In the genomic region with DNA sequence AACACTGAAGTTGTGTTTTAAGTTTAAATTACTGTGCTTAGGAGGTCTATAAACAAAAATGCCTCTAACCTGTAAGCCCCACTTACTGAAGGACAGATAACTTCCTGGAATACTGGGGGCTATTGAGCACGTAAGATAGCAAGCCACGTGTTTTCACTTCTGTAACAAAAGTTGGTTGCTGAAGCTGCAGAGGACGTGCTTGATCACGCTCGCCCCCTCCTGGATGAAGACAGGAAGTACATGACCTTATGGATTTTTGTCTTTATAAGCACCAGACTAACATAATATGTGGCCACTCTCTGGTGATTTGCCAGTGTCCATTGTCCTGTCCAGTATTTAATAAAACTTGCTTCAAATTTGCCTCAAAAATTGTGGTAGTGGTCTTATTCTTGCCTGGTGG, we compare ENCODE assay signal across 11 mouse cellular contexts. TPM values are rescaled to one million over a fixed set of nuclear protein-coding genes. Genes with fewer than 3 reads are reported as not detected.
DNase-seq lines count a peak whose midpoint lies in the region; ATAC-seq and TF ChIP-seq lines count a peak whose summit lies in the region.
"Had no signal": no experiment of that assay in that cellular context is flagged by ENCODE, and none has a peak within 500 bp of the region (broad histone marks: within the 10 kb centered on the region; RNA-seq: fewer than 3 reads in every experiment).

No protein-coding gene starts in this region.

- H3K4me2 ChIP-seq in liver, embryonic 14.5 days (ENCODE audit: low read depth) = no peak overlapping the region
- H3K4me2 ChIP-seq: kidney, embryonic 15.5 days; lung, embryonic 15.5 days had no signal

- H3K27ac ChIP-seq in liver, embryonic 14.5 days = no peak overlapping the region
- H3K27ac ChIP-seq: kidney, embryonic 15.5 days; lung, embryonic 15.5 days had no signal

- no peaks in the 10 kb centered on the region for H3K9me3 ChIP-seq in liver, embryonic 14.5 days (ENCODE audit: control insufficient read depth, low read length)

- TF ChIP-seq CTCF in lung, adult 2 months (IDR thresholded peaks at IDR 0.05; ENCODE audit: insufficient read depth, low read length) = peak; percentile 46
- TF ChIP-seq CTCF in liver, embryonic 14.5 days (IDR thresholded peaks at IDR 0.05; ENCODE audit: low read depth) = peak; percentile 83

- no peak for TF ChIP-seq POLR2A in lung, adult 2 months (IDR thresholded peaks at IDR 0.05; ENCODE audit: borderline replicate concordance, extremely low read depth, low read depth, low read length)

- ATAC-seq in cerebellum, adult (ENCODE audit: insufficient number of reproducible peaks, low FRiP score, low TSS enrichment) = no peak
- ATAC-seq in liver, embryonic 14.5 days (ENCODE audit: insufficient read depth) = no peak

- 72% methylated on average over 5 of the region's 5 CpGs for WGBS in lung, adult 2 months
- WGBS in liver, embryonic 14.5 days (ENCODE audit: insufficient replicate concordance) = 45% methylated on average over 5 of the region's 5 CpGs

- no peak for TF ChIP-seq EP300 in liver, embryonic 14.5 days (IDR thresholded peaks at IDR 0.05; ENCODE audit: low read depth)

- H3K27me3 ChIP-seq in liver, embryonic 14.5 days (ENCODE audit: control insufficient read depth, insufficient read depth, low read length) = no peaks in the 10 kb centered on the region
- H3K27me3 ChIP-seq: kidney, embryonic 15.5 days; lung, embryonic 15.5 days had no signal

- H3K9ac ChIP-seq in liver, embryonic 14.5 days (replicated peaks) = no peak overlapping the region
- H3K9ac ChIP-seq: kidney, embryonic 15.5 days; lung, embryonic 15.5 days had no signal

- no peak overlapping the region for H3K4me3 ChIP-seq in lung, adult 2 months (replicated peaks; ENCODE audit: extremely low read depth, low read depth, low read length)
- H3K4me3 ChIP-seq in liver, embryonic 14.5 days (ENCODE audit: insufficient read depth in 1 of 2, low read depth in 2 of 2, low read length in 2 of 2) = no peak overlapping the region
- H3K4me3 ChIP-seq: kidney, embryonic 15.5 days; lung, embryonic 15.5 days had no signal

- H3K4me1 ChIP-seq in lung, adult 2 months (ENCODE audit: control insufficient read depth, insufficient read depth, low read length) = no peaks in the 10 kb centered on the region
- H3K4me1 ChIP-seq in liver, embryonic 14.5 days (replicated peaks; ENCODE audit: control insufficient read depth in 2 of 2, insufficient read depth in 2 of 2, low read length in 1 of 2) = no peaks in the 10 kb centered on the region
- H3K4me1 ChIP-seq: kidney, embryonic 15.5 days; lung, embryonic 15.5 days had no signal

- peak; percentile 10 for DNase-seq in cerebellum, adult 11 months
- no peak for DNase-seq in lung, adult 2 months
- DNase-seq in lung, postnatal 25 days (ENCODE audit: low spot score) = no peak
- peak; percentile 77 for DNase-seq in ZHBTc4 (ENCODE audit: low read depth, low spot score)
- no peak for DNase-seq in liver, embryonic 14.5 days (ENCODE audit: low read depth in 3 of 3, low spot score in 3 of 3)
- DNase-seq in right cerebral cortex, postnatal 25 days = no peak
- no peak for DNase-seq in spleen, adult 18-20 months
- DNase-seq: heart, adult 18-20 months had no signal

- H3K36me3 ChIP-seq in liver, embryonic 14.5 days (replicated peaks; ENCODE audit: control insufficient read depth, insufficient read depth, low read depth) = no peaks in the 10 kb centered on the region
- H3K36me3 ChIP-seq: kidney, embryonic 15.5 days; lung, embryonic 15.5 days had no signal

RNA-seq across cellular contexts. Expression of a gene that starts 20.4 kb away (rescaled TPM):
- polyA plus RNA-seq in lung, adult 2 months (2012; rRNA removed) = 43.9 and 51.2 TPM in 2 replicates
- 7.2 and 8.8 TPM in 2 replicates for polyA plus RNA-seq in liver, embryonic 14.5 days (2012; rRNA removed)
- polyA plus RNA-seq in liver, embryonic 14.5 days (2014; fragmentation: Nextera tagmentation; extraction: Ambion mirVana) = 14.3 and 16.6 TPM in 2 replicates

RNA-seq across cellular contexts. Expression of a gene that starts 39.6 kb away (rescaled TPM):
- polyA plus RNA-seq in lung, adult 2 months (2012; rRNA removed) = 19.8 and 22.3 TPM in 2 replicates
- polyA plus RNA-seq in liver, embryonic 14.5 days (2012; rRNA removed) = 6.3 and 13.6 TPM in 2 replicates
- 15.0 and 17.8 TPM in 2 replicates for polyA plus RNA-seq in liver, embryonic 14.5 days (2014; fragmentation: Nextera tagmentation; extraction: Ambion mirVana)

RNA-seq across cellular contexts. Expression of a gene that starts 58.7 kb away (rescaled TPM):
- 8.1 and 20.3 TPM in 2 replicates for polyA plus RNA-seq in lung, adult 2 months (2012; rRNA removed)
- polyA plus RNA-seq in liver, embryonic 14.5 days (2012; rRNA removed) = 4.9 and 7.4 TPM in 2 replicates
- 24.5 and 29.8 TPM in 2 replicates for polyA plus RNA-seq in liver, embryonic 14.5 days (2014; fragmentation: Nextera tagmentation; extraction: Ambion mirVana)

Comparison
In these comparisons a context has a peak if more than half of its experiments do, and no peak if none do; other contexts are left out.
1. DNase-seq: peak in cerebellum, adult 11 months (single experiment) and ZHBTc4 (single experiment); none in lung, adult 2 months (single experiment), lung, postnatal 25 days (single experiment), liver, embryonic 14.5 days (0 of 3), right cerebral cortex, postnatal 25 days (single experiment) and spleen, adult 18-20 months (0 of 2).